Mouse (Mus musculus): ENCODE measurements around the gene Zic2. TPM values are rescaled to one million over a fixed set of nuclear protein-coding genes. Genes with fewer than 3 reads are reported as not detected.

The Zic2 gene
- total and polyA plus RNA-seq, 3 experiments, result 0.13 TPM; not detected in 2

GRCm38 (mm10) chr14:122432558-122432957 is 42.7 kb upstream of the Zic2 start:
- dilution Hi-C loops (cut with MboI; ENCODE audit: extremely low pct_ligation_motif_present, extremely low pct_unique_long_range_greater_than_20kb, low sequenced_read_pairs) (no loop called here), in situ Hi-C loops (cut with MboI; ENCODE audit: low pct_ligation_motif_present, low pct_unique_long_range_greater_than_20kb, low sequenced_read_pairs) (no loop called here)
- no peaks in the 10 kb centered on the region for H3K9me3 ChIP-seq (replicated peaks; ENCODE audit: low read length)
- no peak for DNase-seq (ENCODE audit: extremely low read depth)
- H3K36me3 ChIP-seq (replicated peaks in 1 of 2; ENCODE audit: control insufficient read depth in 1 of 2, insufficient read depth in 1 of 2, low read length in 1 of 2), result no peaks in the 10 kb centered on the region
- H3K4me1 ChIP-seq (ENCODE audit: control insufficient read depth in 1 of 2, insufficient read depth in 2 of 2), result peaks cover 0 to 8% of the 10 kb centered on the region in 2 experiments; a peak in 1 of 4 replicates
- no peak for TF ChIP-seq ETS1 (conservative IDR thresholded peaks at IDR 0.05; ENCODE audit: low read depth, low read length)
- no peak for TF ChIP-seq POLR2A (IDR thresholded peaks at IDR 0.05; ENCODE audit: low read depth, low read length)
- no peak for TF ChIP-seq SIN3A (IDR thresholded peaks at IDR 0.05; ENCODE audit: low read length)
- no peak for TF ChIP-seq SMC3 (IDR thresholded peaks at IDR 0.05; ENCODE audit: low read depth, low read length)
- no peak for TF ChIP-seq MAZ (IDR thresholded peaks at IDR 0.05; ENCODE audit: low read depth, low read length)
- no peak for TF ChIP-seq MYC (IDR thresholded peaks at IDR 0.05; ENCODE audit: low read depth, low read length)
- no peak for TF ChIP-seq BHLHE40 (IDR thresholded peaks at IDR 0.05; ENCODE audit: low read depth, low read length)
- TF ChIP-seq TCF12 (IDR thresholded peaks at IDR 0.05; ENCODE audit: low read depth, low read length), result no peak
- no peak for TF ChIP-seq HCFC1 (IDR thresholded peaks at IDR 0.05; ENCODE audit: low read depth, low read length)
- no peak for TF ChIP-seq EP300 (IDR thresholded peaks at IDR 0.05; ENCODE audit: low read length)
- TF ChIP-seq ZMIZ1 (IDR thresholded peaks at IDR 0.05; ENCODE audit: low read depth, low read length), result no peak
- TF ChIP-seq MAFK (IDR thresholded peaks at IDR 0.05; ENCODE audit: insufficient replicate concordance, low read length), result no peak
- TF ChIP-seq MEF2A (IDR thresholded peaks at IDR 0.05; ENCODE audit: borderline replicate concordance, low read depth, low read length), result no peak
- TF ChIP-seq MXI1 (IDR thresholded peaks at IDR 0.05; ENCODE audit: low read depth, low read length), result no peak
- TF ChIP-seq MAX (IDR thresholded peaks at IDR 0.05; ENCODE audit: low read length), result no peak
- TF ChIP-seq POLR2AphosphoS2 (IDR thresholded peaks at IDR 0.05; ENCODE audit: low read depth, low read length), result no peak
- no peak for TF ChIP-seq JUND (conservative IDR thresholded peaks at IDR 0.05; ENCODE audit: low read depth, low read length)
- TF ChIP-seq CHD2 (IDR thresholded peaks at IDR 0.05; ENCODE audit: low read length), result no peak
- no peak for TF ChIP-seq GABPA (IDR thresholded peaks at IDR 0.05; ENCODE audit: insufficient replicate concordance, low read depth, low read length)
- H3K79me2 ChIP-seq (replicated peaks; ENCODE audit: control insufficient read depth, extremely low read depth, insufficient read depth, poor library complexity, severe bottlenecking), result no peaks in the 10 kb centered on the region
- H3K27ac ChIP-seq (ENCODE audit: insufficient read depth, low read depth), result no peak overlapping the region
- H3K4me3 ChIP-seq (replicated peaks in 1 of 3; ENCODE audit: low read depth in 2 of 3, low read length in 2 of 3, poor library complexity in 1 of 3), result no peak overlapping the region
- H3K9ac ChIP-seq (ENCODE audit: insufficient read depth, low read depth), result no peak overlapping the region
- peak overlapping the region; percentile 45; the same call in 1 of the 2 replicates for H3K4me2 ChIP-seq (ENCODE audit: insufficient read depth, low read depth, poor library complexity, severe bottlenecking)
- H3K27me3 ChIP-seq (replicated peaks), result no peaks in the 10 kb centered on the region

GRCm38 (mm10) chr14:122434039-122434438 is 41.2 kb upstream of the Zic2 start:
- no peaks in the 10 kb centered on the region for H3K27me3 ChIP-seq (replicated peaks)
- no peak overlapping the region for H3K27ac ChIP-seq (ENCODE audit: insufficient read depth, low read depth)
- peaks cover 0 to 8% of the 10 kb centered on the region in 2 experiments; a peak in 1 of 4 replicates for H3K4me1 ChIP-seq (ENCODE audit: control insufficient read depth in 1 of 2, insufficient read depth in 2 of 2)
- H3K4me2 ChIP-seq (ENCODE audit: insufficient read depth, low read depth, poor library complexity, severe bottlenecking), result no peak overlapping the region
- no peaks in the 10 kb centered on the region for H3K36me3 ChIP-seq (replicated peaks in 1 of 2; ENCODE audit: control insufficient read depth in 1 of 2, insufficient read depth in 1 of 2, low read length in 1 of 2)
- TF ChIP-seq NRF1 (IDR thresholded peaks at IDR 0.05; ENCODE audit: low read depth, low read length) (no peak), GABPA (IDR thresholded peaks at IDR 0.05; ENCODE audit: insufficient replicate concordance, low read depth, low read length) (no peak), SIN3A (IDR thresholded peaks at IDR 0.05; ENCODE audit: low read length) (no peak), ETS1 (conservative IDR thresholded peaks at IDR 0.05; ENCODE audit: low read depth, low read length) (no peak), SMC3 (IDR thresholded peaks at IDR 0.05; ENCODE audit: low read depth, low read length) (no peak), ZC3H11A (IDR thresholded peaks at IDR 0.05; ENCODE audit: low read depth, low read length) (no peak)
- DNase-seq (ENCODE audit: extremely low read depth), result no peak
- dilution Hi-C loops (cut with MboI; ENCODE audit: extremely low pct_ligation_motif_present, extremely low pct_unique_long_range_greater_than_20kb, low sequenced_read_pairs), result no loop called here
- H3K9ac ChIP-seq (ENCODE audit: insufficient read depth, low read depth), result no peak overlapping the region
- in situ Hi-C loops (cut with MboI; ENCODE audit: low pct_ligation_motif_present, low pct_unique_long_range_greater_than_20kb, low sequenced_read_pairs), result no loop called here
- H3K9me3 ChIP-seq (replicated peaks; ENCODE audit: low read length), result no peaks in the 10 kb centered on the region
- H3K4me3 ChIP-seq (replicated peaks in 1 of 3; ENCODE audit: low read depth in 2 of 3, low read length in 2 of 3, poor library complexity in 1 of 3), result no peak overlapping the region
- H3K79me2 ChIP-seq (replicated peaks; ENCODE audit: control insufficient read depth, extremely low read depth, insufficient read depth, poor library complexity, severe bottlenecking), result no peaks in the 10 kb centered on the region
